Mouse (Mus musculus): ENCODE results near the gene Sell. TPM values are rescaled to one million over a fixed set of nuclear protein-coding genes. Genes with fewer than 3 reads are reported as not detected.
A peak's percentile ranks its signal among the peaks of the same experiment; 100 is the strongest.

The Sell gene
- total RNA-seq, 1 experiment from 2014 or later, result 1,314 TPM

DNA sequence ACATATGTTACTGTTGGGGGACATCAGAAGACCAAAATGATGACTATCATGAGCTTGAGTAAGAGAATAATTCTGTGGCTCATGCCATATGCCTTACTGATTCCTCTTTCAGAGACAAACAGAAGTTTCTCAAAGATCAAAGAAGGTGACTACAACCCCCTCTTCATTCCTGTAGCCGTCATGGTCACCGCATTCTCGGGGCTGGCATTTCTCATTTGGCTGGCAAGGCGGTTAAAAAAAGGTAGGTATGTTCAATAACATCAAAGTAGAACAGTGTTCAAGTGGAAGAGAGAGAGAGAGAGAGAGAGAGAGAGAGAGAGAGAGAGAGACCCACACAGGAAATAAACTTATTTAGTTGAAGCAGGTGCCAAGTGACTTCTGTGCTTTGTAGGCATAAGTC, 10.2 kb downstream of the Sell start:
- no peak for ATAC-seq (ENCODE audit: extremely low read depth, insufficient number of reproducible peaks, low FRiP score, poor library complexity, severe bottlenecking)

DNA sequence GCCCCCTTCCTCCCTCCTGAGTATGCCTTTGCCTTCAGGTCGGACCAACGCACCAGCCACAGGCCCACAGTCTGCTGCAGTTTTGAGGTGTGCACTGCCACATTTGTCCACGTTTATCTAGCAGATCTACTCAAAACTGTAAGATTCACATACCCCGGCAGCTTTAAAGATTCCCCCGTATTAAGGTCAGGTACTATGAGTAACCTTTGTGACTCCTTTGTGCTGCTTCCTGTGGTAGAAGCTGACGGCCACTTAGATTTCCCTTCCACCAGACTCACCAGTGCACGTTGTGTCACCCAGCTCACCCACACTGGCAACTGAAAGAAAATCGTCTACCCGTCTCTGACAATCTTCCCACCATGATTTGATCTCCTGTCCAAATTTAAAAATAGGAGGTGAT, 11.3 kb downstream of the Sell start:
- ATAC-seq (ENCODE audit: extremely low read depth, insufficient number of reproducible peaks, low FRiP score, poor library complexity, severe bottlenecking), result no peak

DNA sequence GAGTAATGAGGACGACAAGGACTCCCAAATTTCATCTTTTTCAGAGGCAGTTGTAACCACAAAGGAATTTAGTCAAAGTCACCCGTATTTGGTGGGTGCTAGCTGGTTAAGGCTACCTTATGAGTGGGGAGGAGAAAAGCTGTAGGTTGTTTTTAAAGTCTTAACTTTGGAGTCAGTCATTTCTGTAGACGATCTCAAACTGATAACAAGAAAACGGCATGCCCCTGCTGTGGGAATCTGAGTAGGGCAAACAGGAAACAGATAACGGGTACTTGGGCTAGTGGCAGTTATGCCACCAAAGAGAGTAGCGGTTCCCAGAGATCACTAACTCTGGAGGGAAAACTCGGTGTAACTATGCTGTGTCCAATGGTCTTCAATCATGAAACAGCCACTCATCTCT, 12.0 kb downstream of the Sell start:
- no peak for ATAC-seq (ENCODE audit: extremely low read depth, insufficient number of reproducible peaks, low FRiP score, poor library complexity, severe bottlenecking)

- no peak for ATAC-seq (ENCODE audit: extremely low read depth, insufficient number of reproducible peaks, low FRiP score, poor library complexity, severe bottlenecking)
Measured at GRCm38 (mm10) chr1:164074606-164075140, 12.9 kb downstream of the Sell start.

DNA sequence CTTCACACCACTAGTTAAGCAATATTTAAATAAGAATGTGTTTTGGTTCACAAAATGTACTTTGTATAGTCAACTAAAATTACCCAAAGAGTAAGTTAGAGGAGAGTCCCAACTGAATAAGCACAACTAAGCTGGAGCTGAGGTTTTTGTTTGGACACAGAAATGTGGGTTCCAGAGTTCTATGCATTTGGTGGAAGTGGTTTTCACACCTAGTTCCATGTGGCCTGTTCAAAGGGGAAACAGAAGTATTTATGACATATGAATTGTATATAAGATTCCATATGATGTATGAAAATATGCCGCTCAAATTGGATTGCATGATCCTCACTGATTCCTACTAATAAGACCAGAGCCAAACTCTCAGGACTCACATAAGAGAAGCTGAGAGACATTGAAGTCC, 13.6 kb downstream of the Sell start:
- no peak for ATAC-seq (ENCODE audit: extremely low read depth, insufficient number of reproducible peaks, low FRiP score, poor library complexity, severe bottlenecking)

DNA sequence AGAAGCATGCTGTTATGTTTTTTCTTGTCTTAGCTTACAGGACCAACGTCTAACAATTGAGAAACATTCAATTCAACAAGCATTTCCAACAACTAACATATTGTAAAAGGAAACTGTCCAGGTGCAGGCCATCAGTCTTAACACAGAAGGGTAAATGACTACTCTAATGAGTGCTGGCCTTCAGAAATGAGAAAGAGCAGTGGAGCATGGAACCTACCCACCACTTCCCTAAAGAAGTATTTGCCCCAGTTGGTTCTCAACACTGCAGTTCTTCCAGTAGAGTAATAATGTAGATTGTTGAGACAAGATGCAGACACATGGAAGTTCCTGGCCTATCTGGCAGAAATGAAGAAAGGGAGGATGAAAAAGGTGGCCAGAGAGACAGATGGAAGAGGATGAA, 14.7 kb downstream of the Sell start:
- peak; percentile 52; the same call in 1 of the 2 replicates for ATAC-seq (ENCODE audit: extremely low read depth, insufficient number of reproducible peaks, low FRiP score, poor library complexity, severe bottlenecking)

- no peak for ATAC-seq (ENCODE audit: extremely low read depth, insufficient number of reproducible peaks, low FRiP score, poor library complexity, severe bottlenecking)
Measured at GRCm38 (mm10) chr1:164077031-164077430, 15.2 kb downstream of the Sell start.

DNA sequence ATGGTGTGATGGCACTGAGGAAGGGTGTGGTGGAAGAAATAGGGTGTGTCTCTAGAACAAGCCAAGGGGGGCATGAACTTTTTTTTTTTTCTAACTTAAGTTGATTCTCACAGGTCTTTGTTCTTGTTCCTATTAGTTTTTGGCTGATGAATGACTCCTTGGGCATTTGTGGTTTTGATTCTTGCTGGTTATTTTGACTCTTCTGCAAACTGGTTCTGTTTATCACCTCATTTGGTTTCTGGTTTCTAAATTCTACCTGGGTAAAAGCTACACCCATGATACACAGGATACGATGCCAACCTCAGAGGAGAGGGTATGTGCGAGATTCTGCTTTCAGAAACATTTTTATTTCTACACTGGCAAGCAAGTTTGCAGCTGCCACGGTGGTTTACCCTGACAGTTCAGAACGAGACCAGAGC, 16.6 kb downstream of the Sell start:
- peak; percentile 45 for ATAC-seq (ENCODE audit: extremely low read depth, insufficient number of reproducible peaks, low FRiP score, poor library complexity, severe bottlenecking)

DNA sequence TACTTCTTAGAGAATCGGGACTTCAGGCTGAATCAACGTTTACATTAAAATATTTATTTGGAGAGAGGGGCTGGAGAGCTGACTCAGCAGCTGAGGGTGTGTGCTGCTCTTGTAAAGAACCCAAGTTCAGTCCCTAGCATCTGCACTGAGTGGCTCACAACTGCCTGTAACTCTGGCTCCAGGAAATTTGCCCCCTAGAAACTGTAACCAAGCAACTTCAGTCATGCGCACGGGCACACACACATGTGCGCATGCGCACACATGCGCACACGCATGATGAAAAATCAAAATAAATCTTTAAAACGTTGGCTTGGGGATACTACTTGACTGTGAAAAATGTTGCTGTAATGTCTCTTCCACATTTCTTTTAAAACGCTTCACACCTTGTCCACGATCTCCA, 17.3 kb downstream of the Sell start:
- no peak for ATAC-seq (ENCODE audit: extremely low read depth, insufficient number of reproducible peaks, low FRiP score, poor library complexity, severe bottlenecking)

DNA sequence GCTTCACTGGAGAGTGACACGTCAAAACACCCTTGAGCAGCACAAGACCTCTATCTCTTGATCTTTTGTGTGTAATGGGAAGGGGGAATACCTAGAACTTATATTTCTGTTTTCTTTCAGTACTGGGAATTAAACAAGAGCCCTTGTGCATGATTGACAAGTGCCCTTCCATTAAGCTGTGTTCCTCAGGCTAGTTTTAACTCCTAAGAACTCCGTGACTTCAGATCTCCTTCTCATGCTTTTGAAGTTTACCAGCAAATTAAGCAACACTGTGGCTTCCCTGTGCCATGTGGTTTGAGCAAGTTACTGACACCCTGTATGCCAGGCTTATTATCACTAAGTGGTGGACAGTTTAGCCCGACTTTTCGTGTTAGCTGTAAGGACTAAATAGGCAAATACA, 21.3 kb downstream of the Sell start:
- no peak for ATAC-seq (ENCODE audit: extremely low read depth, insufficient number of reproducible peaks, low FRiP score, poor library complexity, severe bottlenecking)

DNA sequence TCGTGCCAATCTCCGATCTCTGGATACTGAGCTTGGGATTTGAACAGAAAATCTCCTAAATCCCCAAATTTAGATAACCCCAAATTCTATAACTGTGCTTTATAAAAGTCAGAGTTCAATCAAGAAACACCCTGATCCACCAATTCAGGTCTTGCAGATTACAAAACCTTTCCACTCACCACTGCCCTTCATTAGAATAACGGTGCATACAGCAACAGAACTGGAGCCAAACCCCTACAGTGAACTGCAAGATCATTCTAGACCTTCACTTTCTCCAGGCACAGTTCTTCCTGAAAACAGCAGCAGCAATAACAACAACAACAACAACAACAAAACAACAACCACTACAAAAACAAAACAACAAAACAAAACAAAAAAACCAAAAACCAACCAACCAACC, 25.0 kb downstream of the Sell start:
- no peak for ATAC-seq (ENCODE audit: extremely low read depth, insufficient number of reproducible peaks, low FRiP score, poor library complexity, severe bottlenecking)

- peak; percentile 62 for ATAC-seq (ENCODE audit: extremely low read depth, insufficient number of reproducible peaks, low FRiP score, poor library complexity, severe bottlenecking)
Measured at GRCm38 (mm10) chr1:164087872-164088271, 26.1 kb downstream of the Sell start.

DNA sequence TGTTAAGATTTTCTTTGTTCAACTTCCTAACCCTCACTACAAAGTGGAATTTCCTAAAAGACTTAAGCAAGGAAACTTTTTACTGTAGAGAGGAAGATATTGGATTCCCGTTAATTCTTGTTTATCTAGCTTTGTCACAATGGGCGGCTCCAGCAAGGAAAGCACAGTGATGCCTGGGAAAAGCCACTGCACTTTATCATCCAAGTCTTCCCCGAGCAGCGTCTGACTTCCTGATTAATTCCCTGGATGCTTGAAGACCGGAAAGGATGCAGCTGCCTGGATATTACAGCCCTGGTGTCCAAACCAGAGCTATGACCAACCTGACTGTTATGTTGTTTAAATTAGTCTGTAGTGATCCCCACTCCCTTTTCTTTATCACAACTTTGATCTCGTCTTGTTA, 35.0 kb downstream of the Sell start:
- no peak for ATAC-seq (ENCODE audit: extremely low read depth, insufficient number of reproducible peaks, low FRiP score, poor library complexity, severe bottlenecking)

- peak; percentile 60; the same call in 1 of the 2 replicates for ATAC-seq (ENCODE audit: extremely low read depth, insufficient number of reproducible peaks, low FRiP score, poor library complexity, severe bottlenecking)
Measured at GRCm38 (mm10) chr1:164097911-164098310, 36.1 kb downstream of the Sell start.

- ATAC-seq (ENCODE audit: extremely low read depth, insufficient number of reproducible peaks, low FRiP score, poor library complexity, severe bottlenecking), result 0 out of 2 replicates have a peak, but pooled peaks have one; percentile 30
Measured at GRCm38 (mm10) chr1:164098372-164098771, 36.6 kb downstream of the Sell start.

- ATAC-seq (ENCODE audit: extremely low read depth, insufficient number of reproducible peaks, low FRiP score, poor library complexity, severe bottlenecking), result no peak
Measured at GRCm38 (mm10) chr1:164109763-164110162, 48.0 kb downstream of the Sell start.

- no peak for ATAC-seq (ENCODE audit: extremely low read depth, insufficient number of reproducible peaks, low FRiP score, poor library complexity, severe bottlenecking)
Measured at GRCm38 (mm10) chr1:164110591-164111329, 49.0 kb downstream of the Sell start.

DNA sequence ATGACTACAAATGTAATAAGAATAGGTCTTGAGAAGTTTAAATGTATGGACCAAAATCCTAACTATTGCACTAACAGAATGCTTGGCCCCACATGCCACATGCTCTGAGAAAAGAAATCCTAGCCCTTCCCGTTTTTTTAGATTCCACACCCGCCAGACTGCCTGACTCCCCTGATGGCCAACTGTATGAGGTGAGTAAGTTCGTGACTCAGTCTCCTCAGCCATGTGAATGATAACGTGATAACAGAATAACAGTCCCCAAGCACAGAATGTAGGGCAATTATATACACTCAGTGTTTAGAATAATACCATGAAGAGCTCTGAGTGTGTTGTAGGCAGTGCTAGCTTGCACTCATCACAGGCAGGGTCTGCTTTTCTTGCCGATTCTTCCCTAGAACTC, 52.5 kb downstream of the Sell start:
- ATAC-seq (ENCODE audit: extremely low read depth, insufficient number of reproducible peaks, low FRiP score, poor library complexity, severe bottlenecking), result no peak

GRCm38 (mm10) chr1:164114947-164115493, 53.2 kb downstream of the Sell start, which contains the start of gene Selp:
Selp (plus strand) TSS chr1:164115264.
- no peak for ATAC-seq (ENCODE audit: extremely low read depth, insufficient number of reproducible peaks, low FRiP score, poor library complexity, severe bottlenecking)

- no peak for ATAC-seq (ENCODE audit: extremely low read depth, insufficient number of reproducible peaks, low FRiP score, poor library complexity, severe bottlenecking)
Measured at GRCm38 (mm10) chr1:164115647-164116046, 53.9 kb downstream of the Sell start.

Measured in neutrophil, adult 5-6 weeks (primary cell).